Mouse (Mus musculus) testis, adult 2 months (tissue): ENCODE results near the gene Stard3.

Source experiments
- CTCF ChIP-seq: fragments of 200-500 bp; IDR thresholded peaks from 2 replicates; pipeline ENCODE4 v1.5.1; 2012; ENCODE audit warnings: low read depth, mild to moderate bottlenecking, inconsistent platforms, low read length, moderate library complexity; ENCODE audit not compliant: control insufficient read depth, insufficient read depth, insufficient replicate concordance
- POLR2A ChIP-seq: fragments of 200-500 bp; IDR thresholded peaks from 2 replicates; pipeline ENCODE4 v1.6.1; 2012; ENCODE audit warnings: low read depth, mild to moderate bottlenecking, inconsistent platforms, low read length, moderate library complexity; ENCODE audit not compliant: control insufficient read depth

DNA sequence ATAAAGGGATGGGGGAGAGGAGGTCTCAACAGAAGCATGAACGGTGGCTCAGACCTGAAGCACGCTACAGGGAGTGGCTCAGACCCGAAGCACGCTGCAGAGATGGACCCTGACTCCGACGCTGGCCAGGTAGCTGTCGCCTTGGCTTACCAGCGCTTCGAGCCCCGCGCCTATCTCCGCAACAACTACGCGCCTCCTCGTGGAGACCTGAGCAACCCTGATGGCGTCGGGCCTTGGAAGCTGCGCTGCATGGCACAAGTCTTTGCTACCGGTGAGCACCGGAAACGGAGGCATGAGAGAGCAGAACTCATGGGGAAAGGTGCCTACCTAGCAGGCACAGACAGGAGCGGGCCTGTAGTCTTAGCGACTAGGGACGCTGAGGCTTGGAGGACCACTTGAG, 28.4 kb downstream of the Stard3 start:
- TF ChIP-seq POLR2A = no peak
- no peak for TF ChIP-seq CTCF
